Mouse (Mus musculus) CH12.LX (cell line): Measurements from ENCODE around the gene Shisa2. TPM values are rescaled to one million over a fixed set of nuclear protein-coding genes. Genes with fewer than 3 reads are reported as not detected.

ENCODE experiments used
- DNase-seq: peaks from one replicate; pipeline ENCODE4 v3.0.0-alpha.2; 2013; ENCODE audit errors: extremely low read depth
- H3K27ac ChIP-seq: 2 replicates; pipeline ENCODE4 v1.5.1; 2012; ENCODE audit warnings: low read depth, mild to moderate bottlenecking, control low read depth, moderate library complexity; ENCODE audit not compliant: insufficient read depth
- H3K27me3 ChIP-seq: replicated peaks from 2 replicates; pipeline ENCODE3; 2012; ENCODE audit warnings: inconsistent platforms
- H3K36me3 ChIP-seq, 2 experiments: replicated peaks in 1 of 2; 2 replicates each; pipeline versions ENCODE3 to v1.6.1; 2012; ENCODE audit warnings: inconsistent platforms in 1 of 2, low read length in 1 of 2, mild to moderate bottlenecking in 1 of 2, mixed read lengths in 1 of 2, moderate library complexity in 1 of 2; ENCODE audit not compliant: control insufficient read depth in 1 of 2, insufficient read depth in 1 of 2
- H3K4me1 ChIP-seq, 2 experiments: 2 replicates each; pipeline ENCODE4 v1.6.1; 2012; ENCODE audit warnings: inconsistent platforms in 1 of 2, moderate library complexity in 1 of 2; ENCODE audit not compliant: insufficient read depth in 2 of 2, control insufficient read depth in 1 of 2
- H3K4me2 ChIP-seq: 2 replicates; pipeline ENCODE4 v1.6.1; 2012; ENCODE audit warnings: low read depth, mild to moderate bottlenecking, control low read depth; ENCODE audit not compliant: poor library complexity, insufficient read depth, severe bottlenecking
- H3K4me3 ChIP-seq, 3 experiments: fragments of 150-350 bp in 1 of 3; sonication (generic) in 1 of 3; replicated peaks in 1 of 3; 2 replicates each; pipeline versions ENCODE3 to v1.5.1; 2011 to 2012; ENCODE audit warnings: low read depth in 2 of 3, low read length in 2 of 3, mild to moderate bottlenecking in 2 of 3, moderate library complexity in 2 of 3, control low read depth in 1 of 3, improper control_type of control experiment in 1 of 3, inconsistent platforms in 1 of 3, mixed read lengths in 1 of 3; ENCODE audit not compliant: poor library complexity in 1 of 3
- H3K79me2 ChIP-seq: replicated peaks from 2 replicates; pipeline ENCODE4 v1.6.1; 2012; ENCODE audit warnings: mild to moderate bottlenecking, moderate library complexity; ENCODE audit not compliant: control insufficient read depth, poor library complexity, insufficient read depth, severe bottlenecking; ENCODE audit errors: extremely low read depth
- H3K9ac ChIP-seq: 2 replicates; pipeline ENCODE4 v1.6.1; 2012; ENCODE audit warnings: low read depth, mild to moderate bottlenecking, control low read depth, moderate library complexity; ENCODE audit not compliant: insufficient read depth
- H3K9me3 ChIP-seq: replicated peaks from 2 replicates; pipeline ENCODE3; 2012; ENCODE audit warnings: low read length, inconsistent platforms, mixed read lengths
- E2F4 ChIP-seq: IDR thresholded peaks from 2 replicates; pipeline ENCODE4 v1.6.1; 2011; ENCODE audit warnings: low read depth, low read length, improper control_type of control experiment; ENCODE audit not compliant: insufficient replicate concordance
- ETS1 ChIP-seq: conservative IDR thresholded peaks from 2 replicates; pipeline ENCODE4 v1.6.1; 2012; ENCODE audit warnings: low read depth, mild to moderate bottlenecking, inconsistent platforms, low read length, improper control_type of control experiment, moderate library complexity
- HCFC1 ChIP-seq: IDR thresholded peaks from 2 replicates; pipeline ENCODE4 v1.6.1; 2012; ENCODE audit warnings: low read depth, mild to moderate bottlenecking, inconsistent platforms, low read length, improper control_type of control experiment
- IRF4 ChIP-seq: IDR thresholded peaks from 2 replicates; pipeline ENCODE4 v1.6.1; 2014; ENCODE audit warnings: low read depth, mild to moderate bottlenecking, inconsistent platforms, low read length, improper control_type of control experiment
- JUN ChIP-seq: IDR thresholded peaks from 2 replicates; pipeline ENCODE4 v1.6.1; 2011; ENCODE audit warnings: low read depth, mild to moderate bottlenecking, low read length, improper control_type of control experiment, moderate library complexity; ENCODE audit not compliant: insufficient read depth
- MAX ChIP-seq: IDR thresholded peaks from 2 replicates; pipeline ENCODE4 v1.6.1; 2011; ENCODE audit warnings: low read length, improper control_type of control experiment
- MXI1 ChIP-seq: IDR thresholded peaks from 2 replicates; pipeline ENCODE4 v1.6.1; 2011; ENCODE audit warnings: mild to moderate bottlenecking, low read depth, low read length, improper control_type of control experiment
- MYC ChIP-seq: IDR thresholded peaks from 2 replicates; pipeline ENCODE4 v1.6.1; 2011; ENCODE audit warnings: low read depth, mild to moderate bottlenecking, improper control_type of control experiment, low read length
- PAX5 ChIP-seq: IDR thresholded peaks from 2 replicates; pipeline ENCODE4 v1.6.1; 2012; ENCODE audit warnings: low read length, inconsistent platforms, mixed read lengths
- POLR2A ChIP-seq: IDR thresholded peaks from 2 replicates; pipeline ENCODE4 v1.6.1; 2011; ENCODE audit warnings: low read depth, mild to moderate bottlenecking, improper control_type of control experiment, low read length
- POLR2AphosphoS2 ChIP-seq: IDR thresholded peaks from 2 replicates; pipeline ENCODE4 v1.6.1; 2011; ENCODE audit warnings: low read depth, low read length, improper control_type of control experiment
- RAD21 ChIP-seq: IDR thresholded peaks from 2 replicates; pipeline ENCODE4 v1.6.1; 2011; ENCODE audit warnings: low read depth, mild to moderate bottlenecking, low read length, improper control_type of control experiment, moderate library complexity
- SIN3A ChIP-seq: IDR thresholded peaks from 2 replicates; pipeline ENCODE4 v1.6.1; 2012; ENCODE audit warnings: low read length, improper control_type of control experiment, inconsistent platforms
- TBP ChIP-seq: conservative IDR thresholded peaks from 2 replicates; pipeline ENCODE4 v1.6.1; 2011; ENCODE audit warnings: low read depth, low read length, improper control_type of control experiment
- TCF12 ChIP-seq: IDR thresholded peaks from 2 replicates; pipeline ENCODE4 v1.6.1; 2014; ENCODE audit warnings: low read depth, mild to moderate bottlenecking, inconsistent platforms, low read length, improper control_type of control experiment
- USF2 ChIP-seq: conservative IDR thresholded peaks from 2 replicates; pipeline ENCODE4 v1.6.1; 2011; ENCODE audit warnings: low read depth, low read length, improper control_type of control experiment
- ZKSCAN1 ChIP-seq: IDR thresholded peaks from 2 replicates; pipeline ENCODE4 v1.6.1; 2012; ENCODE audit warnings: low read depth, inconsistent platforms, low read length, improper control_type of control experiment, borderline replicate concordance
- ZNF384 ChIP-seq: IDR thresholded peaks from 2 replicates; pipeline ENCODE4 v1.6.1; 2012; ENCODE audit warnings: low read depth, low read length, improper control_type of control experiment, inconsistent platforms
- dilution Hi-C: fragments of 300-500 bp; cut with MboI; formaldehyde crosslinking; loops from 2 replicates; pipeline ENCODE4 v1.14.3; 2020; ENCODE audit warnings: low sequenced_read_pairs; ENCODE audit not compliant: extremely low pct_unique_long_range_greater_than_20kb, extremely low pct_ligation_motif_present
- in situ Hi-C: fragments of 300-500 bp; cut with MboI; formaldehyde crosslinking; loops from 3 replicates; pipeline ENCODE4 v1.14.3; 2019; ENCODE audit warnings: low sequenced_read_pairs, low pct_ligation_motif_present, low pct_unique_long_range_greater_than_20kb, mixed read lengths
- polyA plus RNA-seq: library from polyadenylated mRNA; unstranded; fragments of >175 nt; gene quantifications from 2 replicates; pipeline ENCODE4 v1.2.1, GENCODE M21; 2012; ENCODE audit warnings: low read depth; ENCODE audit not compliant: insufficient read length
- total RNA-seq, 2 experiments: library from RNA; depleted of rRNA; stranded (reverse); fragments of 300-350 nt in 1 of 2; fragments of >200 nt in 1 of 2; gene quantifications; 2 replicates each; pipeline ENCODE4 v1.2.3; 2012 to 2014

The Shisa2 gene
- total and polyA plus RNA-seq, 3 experiments: 0.08 to 0.36 (median 0.21) TPM

GRCm38 (mm10) chr14:59672893-59673515, 47.9 kb downstream of the Shisa2 start:
- no peaks in the 10 kb centered on the region for H3K27me3 ChIP-seq
- in situ Hi-C loops: no loop called here
- H3K4me1 ChIP-seq: peaks cover 5 to 23% of the 10 kb centered on the region in 2 experiments; a peak in 2 of 4 replicates
- H3K36me3 ChIP-seq: no peaks in the 10 kb centered on the region
- no peaks in the 10 kb centered on the region for H3K79me2 ChIP-seq
- H3K27ac ChIP-seq: no peak overlapping the region
- no peak for DNase-seq
- H3K9ac ChIP-seq: no peak overlapping the region
- TF ChIP-seq POLR2AphosphoS2: no peak
- no peak for TF ChIP-seq MXI1
- TF ChIP-seq PAX5: no peak
- dilution Hi-C loops: no loop called here
- H3K4me2 ChIP-seq: no peak overlapping the region
- no peaks in the 10 kb centered on the region for H3K9me3 ChIP-seq
- H3K4me3 ChIP-seq: no peak overlapping the region

- peaks cover 5 to 23% of the 10 kb centered on the region in 2 experiments; a peak in 2 of 4 replicates for H3K4me1 ChIP-seq
- TF ChIP-seq SIN3A: no peak
- no peak for TF ChIP-seq TCF12
- TF ChIP-seq POLR2A: no peak
- TF ChIP-seq MAX: no peak
- TF ChIP-seq HCFC1: no peak
- TF ChIP-seq JUN: no peak
- TF ChIP-seq TBP: no peak
- TF ChIP-seq IRF4: no peak
- TF ChIP-seq MYC: no peak
- no peak for TF ChIP-seq USF2
- no peak for TF ChIP-seq ZNF384
- TF ChIP-seq, all 38 proteins: peak for 0
- Histone ChIP-seq H3K79me2 (no peaks in the 10 kb centered on the region), H3K4me2 (peak overlapping the region; percentile 37; the same call in 1 of the 2 replicates), H3K27me3 (no peaks in the 10 kb centered on the region), H3K9ac (no peak overlapping the region), H3K27ac (no peak overlapping the region), H3K4me3 (no peak overlapping the region), H3K9me3 (no peaks in the 10 kb centered on the region), H3K36me3 (no peaks in the 10 kb centered on the region)
- no peak for DNase-seq
- dilution Hi-C loops: no loop called here
- in situ Hi-C loops: no loop called here
Measured at GRCm38 (mm10) chr14:59674556-59674955, 49.4 kb downstream of the Shisa2 start.

- no peak for TF ChIP-seq TCF12
- TF ChIP-seq SIN3A: no peak
- TF ChIP-seq MAX: no peak
- no peak for TF ChIP-seq ZKSCAN1
- TF ChIP-seq PAX5: no peak
- no peak for TF ChIP-seq RAD21
- no peak for TF ChIP-seq E2F4
- TF ChIP-seq ETS1: no peak
- no peak for TF ChIP-seq IRF4
- TF ChIP-seq, all 38 proteins: peak for 0
- Histone ChIP-seq H3K9ac (no peak overlapping the region), H3K4me3 (no peak overlapping the region), H3K79me2 (no peaks in the 10 kb centered on the region), H3K27me3 (no peaks in the 10 kb centered on the region), H3K36me3 (no peaks in the 10 kb centered on the region), H3K4me1 (peaks cover 5 to 23% of the 10 kb centered on the region in 2 experiments; a peak in 2 of 4 replicates), H3K27ac (no peak overlapping the region), H3K9me3 (no peaks in the 10 kb centered on the region), H3K4me2 (no peak overlapping the region)
- dilution Hi-C loops: no loop called here
- in situ Hi-C loops: no loop called here
- DNase-seq: no peak
Measured at GRCm38 (mm10) chr14:59675330-59675729, 50.2 kb downstream of the Shisa2 start.
